Mouse (Mus musculus): Measurements from ENCODE around the gene Slc6a20b.

Slc6a20b gene

GRCm38 (mm10) chr9:123589240-123589910 is 43.0 kb downstream of the Slc6a20b start:
- peak; percentile 64 for DNase-seq

- DNase-seq = no peak
Observed at GRCm38 (mm10) chr9:123577360-123578192, 54.8 kb downstream of the Slc6a20b start.

- DNase-seq = no peak
Observed at GRCm38 (mm10) chr9:123554599-123554998, 77.8 kb downstream of the Slc6a20b start.
